Mouse (Mus musculus) thymus, postnatal 0 days (tissue): Measurements from ENCODE around the gene Kcna10. TPM values are rescaled to one million over a fixed set of nuclear protein-coding genes. Genes with fewer than 3 reads are reported as not detected.

Experiments
- DNase-seq: peaks from one replicate; pipeline ENCODE4 v3.0.0-alpha.2; 2015; ENCODE audit warnings: low spot score
- polyA plus RNA-seq: library from polyadenylated mRNA; unstranded; fragments of >200 nt; fragmentation: Nextera tagmentation; extraction: Ambion mirVana; gene quantifications from 2 replicates; pipeline ENCODE4 v1.2.1, GENCODE M21; 2015

The Kcna10 gene
- polyA plus RNA-seq, 1 experiment from 2014 or later: not detected

- DNase-seq: no peak
Measured at GRCm38 (mm10) chr3:107201310-107202180, 18.7 kb downstream of the Kcna10 start.

- no peak for DNase-seq
Measured at GRCm38 (mm10) chr3:107204413-107204812, 21.6 kb downstream of the Kcna10 start.

- DNase-seq: no peak
Measured at GRCm38 (mm10) chr3:107205170-107205569, 22.3 kb downstream of the Kcna10 start.

- peak; percentile 67 for DNase-seq
Measured at GRCm38 (mm10) chr3:107205994-107206393, 23.1 kb downstream of the Kcna10 start.

- DNase-seq: no peak
Measured at GRCm38 (mm10) chr3:107206490-107207150, 23.8 kb downstream of the Kcna10 start.

- no peak for DNase-seq
Measured at GRCm38 (mm10) chr3:107207625-107208253, 24.9 kb downstream of the Kcna10 start.

- DNase-seq: no peak
Measured at GRCm38 (mm10) chr3:107214606-107215005, 31.8 kb downstream of the Kcna10 start.

GRCm38 (mm10) chr3:107216400-107217100, 33.7 kb downstream of the Kcna10 start:
- DNase-seq: no peak

- DNase-seq: no peak
Measured at GRCm38 (mm10) chr3:107217101-107217480, 34.2 kb downstream of the Kcna10 start.

GRCm38 (mm10) chr3:107218572-107218971, 35.7 kb downstream of the Kcna10 start:
- DNase-seq: no peak

GRCm38 (mm10) chr3:107221608-107222007, 38.8 kb downstream of the Kcna10 start, which contains the start of gene Cym:
Cym (minus strand) TSS chr3:107221732.
- no peak for DNase-seq

GRCm38 (mm10) chr3:107223230-107223629, 40.4 kb downstream of the Kcna10 start:
- DNase-seq: no peak

- DNase-seq: no peak
Measured at GRCm38 (mm10) chr3:107225820-107226219, 43.0 kb downstream of the Kcna10 start.

GRCm38 (mm10) chr3:107229221-107229620, 46.4 kb downstream of the Kcna10 start:
- DNase-seq: no peak

GRCm38 (mm10) chr3:107229822-107230221, 47.0 kb downstream of the Kcna10 start:
- DNase-seq: no peak

GRCm38 (mm10) chr3:107230527-107230926, 47.7 kb downstream of the Kcna10 start, which contains the start of gene A630076J17Rik:
A630076J17Rik (plus strand) TSS chr3:107230614.
- no peak for DNase-seq

- DNase-seq: no peak
Measured at GRCm38 (mm10) chr3:107231202-107231601, 48.3 kb downstream of the Kcna10 start.

GRCm38 (mm10) chr3:107233351-107233813, 50.5 kb downstream of the Kcna10 start:
- peak; percentile 91 for DNase-seq

- no peak for DNase-seq
Measured at GRCm38 (mm10) chr3:107233945-107234344, 51.1 kb downstream of the Kcna10 start.

- no peak for DNase-seq
Measured at GRCm38 (mm10) chr3:107238051-107238450, 55.2 kb downstream of the Kcna10 start.

- DNase-seq: no peak
Measured at GRCm38 (mm10) chr3:107238471-107238980, 55.7 kb downstream of the Kcna10 start.
